26 mouse cellular contexts compared by ENCODE assay signal in the genomic region with DNA sequence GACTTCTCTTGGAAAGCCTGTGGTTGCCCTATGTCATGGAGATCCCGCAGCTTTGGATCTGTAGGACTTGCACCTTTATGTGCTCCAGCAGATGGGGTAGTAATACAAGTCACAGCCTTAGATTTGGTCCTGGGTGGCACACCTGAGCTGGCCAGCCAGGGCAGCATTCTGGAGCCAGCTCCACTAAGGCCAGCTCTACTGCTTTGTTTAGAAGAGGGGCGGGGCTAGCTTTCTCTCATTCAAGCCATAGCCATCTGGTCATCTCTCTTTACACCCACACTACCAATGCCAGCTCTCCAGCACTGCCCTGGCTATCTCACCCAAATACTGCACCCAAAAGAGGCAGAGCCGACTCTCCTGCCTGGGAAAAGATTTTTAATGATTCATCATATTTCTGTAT.
DNase-seq lines count a peak whose midpoint lies in the region; ATAC-seq and TF ChIP-seq lines count a peak whose summit lies in the region.
"Had no signal": no experiment of that assay in that cellular context is flagged by ENCODE, and none has a peak within 500 bp of the region (broad histone marks: within the 10 kb centered on the region; RNA-seq: fewer than 3 reads in every experiment).

No protein-coding gene starts in this region.

- H3K27me3 ChIP-seq in cerebellum, adult 2 months (ENCODE audit: control insufficient read depth, insufficient read depth, low read length): no peaks in the 10 kb centered on the region
- H3K27me3 ChIP-seq in hindbrain, embryonic 16.5 days (replicated peaks; ENCODE audit: control insufficient read depth, insufficient read depth, low read length): no peaks in the 10 kb centered on the region
- H3K27me3 ChIP-seq: forebrain, embryonic 13.5 days; kidney, embryonic 15.5 days; liver, embryonic 15.5 days; lung, embryonic 15.5 days had no signal

- H3K4me3 ChIP-seq in cerebellum, adult 2 months (replicated peaks; ENCODE audit: insufficient read depth, low read depth, low read length): no peak overlapping the region
- no peak overlapping the region for H3K4me3 ChIP-seq in hindbrain, embryonic 16.5 days (ENCODE audit: low read length)
- H3K4me3 ChIP-seq: forebrain, embryonic 13.5 days; gastrocnemius, adult 2 months; hindbrain, embryonic 10.5 days; kidney, embryonic 15.5 days; left cerebral cortex, adult 2 months; limb, embryonic 10.5 days; liver, embryonic 15.5 days; lung, embryonic 15.5 days; myocyte had no signal

- no peak overlapping the region for H3K9ac ChIP-seq in hindbrain, embryonic 16.5 days (ENCODE audit: low read depth, low read length)
- H3K9ac ChIP-seq: forebrain, embryonic 13.5 days; kidney, embryonic 15.5 days; liver, embryonic 15.5 days; lung, embryonic 15.5 days had no signal

- no peak for ATAC-seq in hindbrain, embryonic 16.5 days
- ATAC-seq: forebrain, embryonic 13.5 days; hindbrain, postnatal 0 days; midbrain, embryonic 16.5 days had no signal

- no peak overlapping the region for H3K4me2 ChIP-seq in hindbrain, embryonic 16.5 days (ENCODE audit: low read length)
- H3K4me2 ChIP-seq: forebrain, embryonic 13.5 days; heart, embryonic 11.5 days; kidney, embryonic 15.5 days; liver, embryonic 15.5 days; lung, embryonic 15.5 days had no signal

- no peak overlapping the region for H3K27ac ChIP-seq in cerebellum, adult 2 months (ENCODE audit: insufficient read depth, low read length)
- H3K27ac ChIP-seq in hindbrain, embryonic 16.5 days (ENCODE audit: low read depth, low read length): no peak overlapping the region
- H3K27ac ChIP-seq: forebrain, embryonic 13.5 days; gastrocnemius, adult 2 months; hindbrain, embryonic 10.5 days; hindbrain, postnatal 0 days; kidney, embryonic 15.5 days; left cerebral cortex, adult 2 months; limb, embryonic 10.5 days; liver, embryonic 15.5 days; lung, embryonic 15.5 days; macrophage had no signal

- peak; percentile 77 for DNase-seq in heart, adult 11 months
- DNase-seq in heart, adult 9 months (ENCODE audit: low spot score in 2 of 2): no peak
- peak; percentile 10 for DNase-seq in Muller cell, postnatal 12 days (ENCODE audit: inconsistent ontology term)
- DNase-seq in cerebellum, adult 2 months: peak; percentile 64 to 88
- peak; percentile 74 to 83 for DNase-seq in cerebellum, postnatal 25 days
- no peak for DNase-seq in heart, postnatal 14 days
- no peak for DNase-seq in right cerebral cortex, postnatal 14 days
- DNase-seq: adrenal gland, postnatal 10 days; gastrocnemius, adult 2 months; kidney, adult 11 months; liver; right cerebral cortex, postnatal 25 days; spleen, adult 18-20 months had no signal

- peak; percentile 44; the same call in 1 of the 2 replicates for TF ChIP-seq CTCF in cerebellum, adult 2 months (IDR thresholded peaks at IDR 0.05; ENCODE audit: borderline replicate concordance, insufficient read depth, low read depth, low read length)

- no peaks in the 10 kb centered on the region for H3K4me1 ChIP-seq in cerebellum, adult 2 months (ENCODE audit: control insufficient read depth, insufficient read depth, low read length)
- H3K4me1 ChIP-seq in hindbrain, embryonic 16.5 days (ENCODE audit: control insufficient read depth, insufficient read depth, low read depth, low read length): no peaks in the 10 kb centered on the region
- H3K4me1 ChIP-seq: forebrain, embryonic 13.5 days; hindbrain, embryonic 10.5 days; kidney, embryonic 15.5 days; liver, embryonic 15.5 days; lung, embryonic 15.5 days had no signal

- no peak for TF ChIP-seq POLR2A in cerebellum, adult 2 months (IDR thresholded peaks at IDR 0.05; ENCODE audit: borderline replicate concordance, insufficient read depth, low read length)

- intact Hi-C loops in heart, postnatal 14 days (cut with DNase I): no loop called here

- H3K9me3 ChIP-seq in hindbrain, embryonic 16.5 days (ENCODE audit: control insufficient read depth, low read length): no peaks in the 10 kb centered on the region
- H3K9me3 ChIP-seq: forebrain, embryonic 13.5 days; hindbrain, embryonic 10.5 days; kidney, embryonic 15.5 days; limb, embryonic 10.5 days; liver, embryonic 15.5 days; lung, embryonic 15.5 days had no signal

- no peaks in the 10 kb centered on the region for H3K36me3 ChIP-seq in hindbrain, embryonic 16.5 days (ENCODE audit: control insufficient read depth, insufficient read depth, low read length)
- H3K36me3 ChIP-seq: hindbrain, embryonic 10.5 days; kidney, embryonic 15.5 days; limb, embryonic 10.5 days; liver, embryonic 15.5 days; lung, embryonic 15.5 days had no signal

- WGBS in cerebellum, adult 2 months: 13% methylated on average over 3 of the region's 3 CpGs
- WGBS in hindbrain, embryonic 16.5 days: 76% methylated on average over 3 of the region's 3 CpGs

Comparison
In these comparisons a context has a peak if more than half of its experiments do, and no peak if none do; other contexts are left out.
1. DNase-seq: peak in heart, adult 11 months (single experiment), Muller cell, postnatal 12 days (single experiment), cerebellum, adult 2 months (2 of 2) and cerebellum, postnatal 25 days (2 of 2); none in heart, adult 9 months (0 of 2), heart, postnatal 14 days (0 of 2) and right cerebral cortex, postnatal 14 days (single experiment).